Mouse (Mus musculus) 3T3-L1 (cell line): ENCODE measurements around the gene Bod1.
A peak's percentile ranks its signal among the peaks of the same experiment; 100 is the strongest.

Source experiments
- DNase-seq: peaks from one replicate; pipeline ENCODE4 v3.0.0-alpha.2; 2015; ENCODE audit warnings: low read depth, low spot score

The Bod1 gene

DNA sequence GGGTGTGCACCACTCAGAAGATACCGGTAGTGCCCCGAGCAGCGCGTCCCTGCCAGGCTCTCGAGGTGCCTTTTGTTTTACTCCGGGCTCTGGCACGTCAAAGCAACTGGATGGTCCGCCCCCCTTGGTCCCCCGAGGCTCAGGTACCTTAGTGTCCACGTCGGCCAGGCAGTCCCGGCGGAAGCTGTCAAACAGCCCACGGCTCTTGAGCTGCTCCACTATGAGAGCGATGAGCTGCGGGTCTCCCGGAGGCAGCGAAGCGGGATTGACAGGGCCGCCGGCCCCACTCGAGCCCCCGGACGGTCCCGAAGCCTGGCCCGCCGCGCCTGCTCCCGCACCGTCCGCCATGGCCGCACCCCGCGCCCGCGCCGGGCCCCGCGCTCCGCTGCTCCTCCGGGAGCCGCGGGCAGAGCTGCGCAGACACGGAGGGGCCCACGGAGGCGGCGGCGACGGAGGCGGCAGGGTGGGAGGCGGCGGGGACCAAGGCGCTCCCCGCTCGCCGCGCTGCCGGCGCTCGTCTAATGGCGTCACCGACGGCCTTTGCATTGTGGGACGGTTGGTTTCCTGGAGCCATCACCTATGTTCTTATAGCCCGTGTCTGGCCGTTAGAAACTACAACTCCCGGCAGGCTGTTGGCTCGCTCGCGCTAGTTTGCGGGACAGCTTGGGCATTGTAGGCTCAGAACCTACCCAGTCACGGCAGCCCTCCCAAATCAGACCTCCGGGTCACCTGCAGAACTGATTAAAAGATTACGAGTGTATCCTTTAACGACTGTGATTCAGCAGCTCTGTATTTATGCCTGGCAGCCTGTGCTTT is at the start of gene Bod1:
Gene Bod1 (minus strand): TSS at position 532 of the 816 bp plus-strand sequence.
- peak; percentile 96 for DNase-seq

DNA sequence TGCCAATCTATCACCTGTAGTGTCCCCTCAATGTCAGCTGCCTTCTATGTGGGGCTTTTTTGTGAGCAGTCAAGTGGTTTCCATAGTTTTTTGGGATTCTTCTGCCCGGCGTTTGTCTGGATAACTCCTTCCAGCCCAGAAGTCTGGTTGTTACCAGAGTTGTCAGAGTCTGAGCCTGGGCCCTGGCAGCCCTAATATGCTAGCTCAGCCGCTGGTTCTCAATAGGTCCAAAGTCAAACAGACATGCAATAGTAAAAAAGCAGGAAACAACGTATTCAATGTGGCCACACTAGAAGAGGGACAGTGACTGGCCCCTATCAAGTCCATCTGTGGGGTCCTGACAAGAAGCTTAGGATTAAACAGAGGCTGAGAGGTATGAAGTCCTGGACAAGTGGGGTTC is 47.4 kb upstream of the Bod1 start:
- no peak for DNase-seq

DNA sequence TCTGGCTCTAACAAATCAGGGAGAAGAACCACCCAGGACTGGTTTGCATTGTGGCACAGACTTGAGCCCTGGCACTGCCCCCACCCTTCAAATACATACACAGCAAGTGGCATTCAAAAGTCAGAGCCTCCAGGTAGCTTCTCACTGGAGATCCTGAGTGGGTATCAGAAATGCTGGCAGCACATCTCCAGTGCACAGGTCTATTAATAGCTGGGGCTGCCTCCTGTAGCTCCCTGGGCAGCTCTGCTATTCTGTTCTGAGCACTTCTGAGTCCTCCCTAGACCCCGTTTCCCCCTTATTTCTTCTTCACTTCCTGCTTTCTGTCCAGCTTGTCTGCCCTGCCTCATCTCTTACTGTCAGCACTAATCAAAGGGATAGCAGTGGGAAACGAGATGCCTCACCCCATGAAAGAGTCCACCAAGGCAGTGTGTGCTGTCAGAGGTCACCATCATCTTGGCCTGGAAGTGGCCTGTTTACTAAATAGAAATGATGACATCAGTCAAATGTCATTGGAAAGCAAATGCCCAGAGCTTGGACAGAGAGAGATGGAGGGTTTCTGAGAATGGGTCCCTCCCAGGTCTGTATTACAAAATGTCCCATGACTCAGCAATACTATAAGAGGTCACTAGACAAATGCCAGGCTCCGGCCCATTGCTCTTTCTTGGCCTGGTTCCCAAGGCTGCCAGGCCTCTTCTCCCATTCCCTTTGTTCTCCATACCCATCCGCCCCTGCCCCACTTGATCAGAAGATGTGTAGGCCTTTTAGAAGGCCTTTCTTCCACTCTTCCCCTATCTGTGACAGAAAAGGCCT is 46.4 kb upstream of the Bod1 start:
- no peak for DNase-seq

DNA sequence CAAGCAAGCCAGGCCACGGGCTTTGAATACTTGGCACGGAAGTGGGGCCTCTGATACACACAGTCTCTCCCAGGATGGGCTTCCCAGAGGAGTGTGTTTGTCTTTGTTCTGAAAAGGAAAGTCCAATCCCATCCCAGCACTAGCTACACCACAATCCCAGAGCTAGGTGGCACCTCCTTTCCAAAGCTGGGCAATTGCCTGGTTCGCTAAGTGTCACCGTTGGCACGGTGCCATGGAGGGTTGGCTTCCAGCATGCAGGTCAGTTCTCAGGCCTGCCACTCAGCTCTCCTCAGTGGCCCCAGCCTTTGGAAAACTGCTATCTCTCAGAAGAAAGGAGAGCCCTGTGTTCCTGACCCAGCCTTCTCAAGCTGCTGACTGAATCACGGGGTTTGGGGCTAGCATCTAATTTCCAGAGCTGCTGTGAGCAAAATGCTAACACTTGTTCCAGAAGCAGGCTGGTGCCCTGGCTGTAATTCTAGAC is 42.0 kb upstream of the Bod1 start:
- DNase-seq = no peak

DNA sequence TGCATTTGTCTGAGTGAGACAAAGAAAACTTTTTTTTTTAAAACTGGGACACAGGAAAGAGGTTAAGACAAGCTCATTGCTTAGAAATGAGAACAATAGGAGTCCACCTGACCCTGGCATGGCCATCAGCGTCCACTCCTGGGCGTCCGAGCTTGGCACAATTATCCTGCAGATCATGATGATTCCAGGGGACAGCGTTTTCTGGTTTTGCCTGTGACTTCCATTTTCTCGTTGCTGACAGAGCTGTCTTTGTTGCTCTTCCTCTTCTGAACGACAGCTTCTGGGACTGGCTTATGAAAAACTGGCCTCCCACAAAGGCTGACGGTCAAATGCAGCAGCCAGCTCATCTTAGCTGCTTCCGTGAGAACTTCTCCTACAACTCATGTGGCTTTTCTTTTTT is 41.4 kb upstream of the Bod1 start:
- no peak for DNase-seq

DNA sequence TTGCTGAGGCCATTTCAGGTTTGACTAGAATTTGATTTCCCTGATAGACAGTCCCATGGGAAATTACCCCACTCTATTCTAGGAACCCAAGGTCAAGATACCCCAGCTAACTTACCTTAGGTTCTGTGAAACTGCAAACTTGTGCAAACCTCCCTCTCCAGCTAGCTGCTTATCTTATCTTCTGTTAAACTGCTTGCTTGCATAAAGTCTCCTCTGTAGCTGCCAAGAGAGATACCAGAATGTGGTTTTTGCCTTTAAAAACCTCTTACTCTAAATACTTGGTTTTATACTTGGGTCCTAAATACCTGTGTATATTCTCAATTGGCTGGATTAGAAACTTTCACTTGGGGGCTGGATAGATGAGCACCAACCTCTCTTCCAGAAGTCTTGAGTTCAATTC is 36.1 kb upstream of the Bod1 start:
- DNase-seq = no peak

DNA sequence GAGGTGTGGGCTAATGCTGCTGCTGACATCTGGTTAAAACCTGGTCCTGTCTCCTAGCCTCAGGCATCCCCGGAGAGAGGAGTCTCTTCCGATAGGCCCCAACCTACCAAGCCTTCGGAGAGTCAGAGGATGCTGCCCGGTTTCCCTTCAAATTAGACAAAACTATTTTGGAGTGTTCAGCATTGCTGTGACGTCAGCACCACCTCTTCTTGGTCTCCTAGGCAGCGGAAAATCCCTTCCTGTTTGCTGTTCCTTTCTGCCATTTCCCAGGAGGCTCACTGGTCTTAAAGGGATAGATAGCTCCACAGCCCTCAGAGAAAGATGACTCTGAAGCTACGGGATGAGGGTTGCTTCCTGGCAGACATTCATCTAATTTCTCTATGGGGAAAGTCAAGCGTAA is 31.5 kb upstream of the Bod1 start:
- peak; percentile 31 for DNase-seq

DNA sequence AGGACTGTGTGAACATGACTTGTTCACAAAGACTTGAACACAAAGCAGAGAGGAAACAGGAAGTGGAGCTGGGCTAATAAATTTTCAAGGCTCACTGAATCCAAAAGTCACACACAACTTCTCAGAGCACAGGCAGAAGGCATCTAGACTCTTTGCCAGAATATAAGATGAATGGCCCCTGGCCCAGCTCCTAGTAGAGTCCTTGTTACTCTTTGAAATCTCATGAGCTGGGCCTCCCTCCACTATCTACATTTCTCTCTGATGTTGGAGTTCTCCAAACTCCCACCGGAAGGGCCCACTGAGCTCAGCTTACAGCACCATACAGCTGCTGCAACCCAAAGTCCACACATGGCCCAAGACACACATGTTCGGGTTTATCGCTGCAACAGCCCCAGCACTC is 30.2 kb upstream of the Bod1 start:
- DNase-seq = no peak

DNA sequence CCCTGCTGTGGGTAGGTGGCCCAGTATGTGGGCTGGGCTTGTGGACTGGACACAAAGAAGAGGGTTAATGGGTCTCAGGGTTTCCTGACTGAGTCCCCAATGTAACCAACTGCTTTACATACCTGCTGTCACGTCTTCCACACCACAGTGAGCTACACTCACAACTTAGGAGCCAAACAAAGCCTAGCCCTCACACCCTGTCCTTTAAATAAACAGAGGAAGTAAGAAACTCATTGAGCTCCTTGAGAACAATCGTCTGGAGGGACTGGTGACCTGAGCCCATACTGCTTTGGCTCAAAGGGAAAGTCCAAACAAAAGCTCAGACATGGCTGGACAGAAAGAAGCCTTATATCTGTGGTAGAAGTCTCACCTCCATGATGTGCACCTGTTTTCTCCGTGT is 27.8 kb upstream of the Bod1 start:
- DNase-seq = no peak

DNA sequence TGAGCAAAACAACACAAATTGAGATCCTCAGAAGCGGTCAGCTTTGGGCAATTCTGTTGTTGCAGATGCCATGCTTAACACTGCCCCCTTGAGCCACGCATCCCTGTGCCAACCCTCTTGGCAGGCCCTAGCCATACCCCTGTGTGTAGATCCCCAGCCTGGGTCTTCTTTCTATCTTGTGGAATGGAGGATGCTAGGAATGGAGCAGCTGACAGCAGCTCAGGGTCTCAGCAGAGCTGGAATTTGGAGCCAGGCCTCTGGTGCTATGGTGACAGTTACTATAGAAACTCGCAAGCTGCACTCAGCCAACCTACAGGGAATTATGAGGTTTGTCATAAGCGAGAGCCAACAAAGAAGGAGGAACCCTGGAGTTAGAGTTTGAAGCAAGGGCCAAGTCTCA is 23.1 kb upstream of the Bod1 start:
- no peak for DNase-seq

DNA sequence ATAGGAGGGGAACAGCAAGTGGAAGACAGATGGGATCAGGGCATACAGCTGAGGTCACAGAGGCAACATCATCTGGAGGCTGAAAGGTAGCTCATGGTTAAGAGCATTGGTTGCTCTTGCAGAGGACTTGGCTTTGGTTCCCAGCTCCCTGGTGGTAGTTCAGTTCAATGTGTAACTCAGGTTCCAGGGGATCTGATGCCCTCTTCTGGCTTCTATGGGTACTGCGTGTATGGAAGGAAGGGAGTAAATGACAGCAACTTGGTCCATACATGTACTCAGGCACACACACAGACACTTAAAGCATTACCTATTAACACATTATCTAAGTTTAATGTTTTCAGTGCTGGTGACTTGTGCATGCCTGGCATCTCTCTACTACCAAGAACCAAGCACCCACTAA is 22.4 kb upstream of the Bod1 start:
- DNase-seq = no peak

DNA sequence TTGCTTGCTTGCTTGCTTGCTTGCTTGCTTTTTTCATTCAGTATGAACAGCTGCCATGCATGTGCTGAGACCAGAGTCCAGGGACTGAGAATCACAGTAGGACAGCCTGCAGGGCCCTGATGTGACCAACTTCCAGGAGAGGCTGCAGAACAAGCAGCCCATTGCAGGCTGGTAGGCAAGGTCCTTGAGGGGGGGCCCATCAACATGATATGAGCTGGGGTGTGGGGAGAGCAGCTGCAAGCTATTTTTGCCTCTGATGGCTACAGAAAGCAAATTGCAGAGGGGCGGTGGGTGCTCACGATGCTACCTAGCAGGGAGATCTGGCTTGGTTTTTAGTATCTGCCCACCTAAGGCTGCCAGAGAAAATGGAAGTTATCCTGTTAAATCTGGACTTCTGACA is 21.6 kb upstream of the Bod1 start:
- DNase-seq = no peak

DNA sequence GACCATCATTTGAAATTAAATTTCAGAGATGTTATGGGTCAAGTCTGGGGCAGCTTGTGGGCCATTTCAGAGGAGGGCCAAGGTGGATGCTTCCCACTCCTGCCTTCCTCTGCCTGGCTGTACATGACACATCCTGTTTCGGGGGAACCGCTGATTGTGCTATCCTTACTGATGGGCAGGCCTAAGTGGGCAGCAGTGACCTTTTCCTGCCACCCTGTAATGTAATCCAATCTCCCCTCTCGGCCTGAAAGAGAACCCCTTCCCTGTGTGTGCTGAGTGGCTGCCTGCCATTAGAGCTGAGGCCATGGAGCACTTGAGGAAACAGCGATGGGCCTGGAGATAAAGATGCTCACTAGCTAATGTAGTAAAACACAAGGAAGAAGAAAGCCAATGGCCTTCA is 17.3 kb upstream of the Bod1 start:
- no peak for DNase-seq

DNA sequence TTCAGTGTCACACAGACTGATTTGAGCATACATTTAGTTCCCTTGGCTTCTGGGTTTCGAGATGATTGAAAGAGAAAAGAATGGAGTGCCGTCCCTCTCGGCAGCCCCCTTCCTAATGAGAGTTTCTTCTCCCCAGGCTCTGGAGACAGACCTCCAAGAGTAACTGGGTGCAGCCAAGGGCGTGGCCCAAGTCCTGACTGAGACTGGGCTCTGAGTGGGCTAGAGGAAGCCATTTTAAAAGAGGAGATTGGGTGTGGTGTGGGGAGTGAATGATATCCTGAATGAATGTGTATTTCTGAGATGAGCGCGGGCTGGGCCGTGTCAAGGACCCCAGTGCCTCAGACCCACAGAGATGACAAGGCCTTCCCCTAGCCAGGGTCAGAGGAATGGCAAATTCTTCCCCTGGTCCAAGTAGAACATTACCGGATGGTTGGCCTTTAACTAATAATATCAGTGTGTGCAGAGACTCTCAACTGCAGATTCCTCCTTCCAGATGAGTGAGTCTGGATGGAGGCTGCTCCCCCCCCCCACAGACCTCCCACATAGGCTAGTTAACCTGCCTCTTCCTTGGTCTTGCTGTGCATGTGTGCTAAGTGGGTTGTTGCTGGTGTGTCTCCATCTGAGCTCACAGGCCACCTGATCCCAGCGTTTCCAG is 13.4 kb upstream of the Bod1 start:
- no peak for DNase-seq

DNA sequence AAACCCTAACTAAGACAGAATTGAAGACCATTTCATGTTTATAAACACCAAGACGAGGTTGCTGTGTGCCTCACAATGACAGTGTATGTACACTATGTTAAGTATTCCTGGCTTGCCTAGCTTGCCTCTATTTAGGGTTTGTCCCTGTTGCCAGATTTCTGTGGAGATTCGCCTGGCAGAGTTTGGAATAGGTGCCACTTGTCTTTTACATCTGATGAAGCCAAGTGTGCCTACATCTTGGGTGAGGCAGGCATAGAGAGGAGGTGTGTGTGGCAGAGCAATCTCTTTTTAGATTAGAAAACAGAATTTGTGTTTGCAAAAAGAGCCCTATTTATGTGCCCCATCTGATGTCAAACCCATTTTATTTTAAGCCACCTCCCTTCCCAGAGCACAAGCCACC is 12.4 kb upstream of the Bod1 start:
- DNase-seq = no peak

DNA sequence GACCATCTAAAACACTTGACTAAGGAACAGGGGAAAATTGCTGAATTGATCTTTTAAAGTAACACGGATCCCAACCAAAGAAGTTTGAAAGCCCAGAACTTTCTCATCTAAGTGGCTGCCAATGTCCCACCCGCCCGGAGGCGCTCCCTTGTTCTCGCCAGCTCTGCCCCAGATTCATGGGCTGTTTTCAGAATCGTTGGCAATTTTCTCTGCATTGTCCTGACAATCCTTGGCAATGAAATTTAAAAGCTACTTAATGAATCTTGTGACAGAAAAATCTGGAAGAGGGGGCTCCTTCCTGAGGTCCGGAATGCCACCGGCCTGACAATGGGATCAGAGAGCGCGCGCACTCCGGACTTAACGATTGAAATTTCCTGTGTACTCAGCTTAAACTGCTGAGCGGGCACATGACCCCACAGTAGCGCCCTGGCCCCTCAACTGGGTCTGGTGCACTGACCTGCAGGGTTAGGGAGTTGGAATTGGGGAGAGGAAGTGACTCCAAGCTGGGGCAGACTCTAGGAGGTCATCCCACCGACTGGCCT is 8.2 kb upstream of the Bod1 start:
- no peak for DNase-seq

DNA sequence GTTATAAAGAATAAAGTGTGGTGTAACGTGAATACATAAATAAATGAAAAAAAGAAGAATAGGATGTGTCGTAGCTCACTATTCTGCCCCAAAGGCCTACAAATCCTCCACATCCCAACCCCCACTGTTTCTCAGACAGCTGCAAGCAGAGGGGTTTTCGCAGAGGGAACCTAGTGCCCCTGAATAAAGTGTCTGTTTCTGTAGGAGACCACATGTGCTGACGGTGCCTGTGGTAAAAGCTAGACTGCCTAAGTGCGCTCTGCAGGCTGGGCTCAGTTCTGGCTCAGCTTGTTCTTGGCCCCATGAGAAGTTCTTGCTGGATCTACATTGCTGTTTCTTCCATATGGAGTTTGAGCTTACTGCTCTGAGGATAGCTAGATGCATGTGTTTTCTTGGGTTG is 5.6 kb upstream of the Bod1 start:
- no peak for DNase-seq

DNA sequence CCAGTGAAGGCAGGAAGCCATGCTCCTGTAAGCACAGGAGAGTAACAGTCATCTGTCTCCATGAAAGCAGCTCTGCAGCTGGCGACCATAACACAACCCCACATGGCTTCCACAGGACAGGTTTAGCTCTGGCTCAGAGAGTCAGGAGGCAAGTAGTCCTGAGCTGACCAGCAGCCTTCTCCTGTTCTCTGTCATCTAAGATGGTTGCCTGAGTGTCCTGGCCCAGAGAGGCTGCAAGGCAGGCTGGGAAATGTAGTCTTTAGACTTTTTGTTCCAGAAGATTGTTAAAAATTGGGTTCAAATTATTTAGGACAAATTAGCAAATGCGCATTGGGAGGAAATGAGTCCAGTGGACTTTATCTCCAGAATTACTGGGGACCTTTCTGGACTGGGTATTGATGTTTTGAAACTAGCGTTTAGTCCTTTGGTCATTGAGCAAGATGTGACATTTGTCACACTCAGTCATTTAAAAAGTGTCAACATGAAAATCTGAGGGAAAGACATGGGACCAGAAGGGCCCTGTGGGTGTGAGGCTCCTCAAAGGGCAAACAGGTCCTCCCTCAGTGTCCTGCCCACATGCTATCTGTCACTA is 5.1 kb upstream of the Bod1 start:
- peak; percentile 38 for DNase-seq

DNA sequence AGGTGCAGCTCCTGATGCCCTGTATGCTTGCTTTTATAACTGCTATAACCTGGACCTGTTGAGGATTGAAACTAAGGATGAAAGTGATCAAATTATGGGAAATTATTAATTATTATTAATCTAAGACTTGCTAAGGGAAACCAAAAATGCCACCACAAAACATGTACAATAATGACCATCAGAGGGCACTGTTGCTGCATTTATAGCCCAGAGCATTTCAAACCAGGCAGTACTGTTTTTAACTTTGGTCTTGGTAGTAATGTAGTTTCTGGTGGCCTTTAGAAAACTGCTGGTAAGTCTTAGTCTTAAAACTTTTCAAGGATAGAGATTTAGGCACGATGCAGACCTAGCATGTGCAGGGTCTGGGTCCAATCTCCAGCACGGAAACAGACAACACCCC is 3.7 kb upstream of the Bod1 start:
- DNase-seq = peak; percentile 79

DNA sequence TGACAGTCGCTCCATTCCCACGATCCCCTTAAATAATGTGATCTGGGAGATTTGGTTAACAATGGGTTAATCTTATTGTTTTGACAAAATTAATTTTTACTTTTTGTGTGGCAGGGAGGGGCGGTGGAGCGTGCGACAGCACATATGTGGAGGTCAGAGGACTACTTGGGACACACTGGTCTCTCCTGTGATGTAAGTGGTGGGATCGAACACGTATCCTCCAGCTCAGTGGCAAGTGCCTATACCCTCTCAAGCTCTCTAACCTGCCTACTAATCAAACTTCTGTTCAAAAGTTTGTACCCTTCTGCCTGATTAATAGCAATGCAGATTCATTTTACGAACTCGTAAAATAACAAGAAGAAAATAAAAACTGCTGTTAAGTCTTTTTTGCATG is 482 bp upstream of the Bod1 start:
- DNase-seq = no peak

DNA sequence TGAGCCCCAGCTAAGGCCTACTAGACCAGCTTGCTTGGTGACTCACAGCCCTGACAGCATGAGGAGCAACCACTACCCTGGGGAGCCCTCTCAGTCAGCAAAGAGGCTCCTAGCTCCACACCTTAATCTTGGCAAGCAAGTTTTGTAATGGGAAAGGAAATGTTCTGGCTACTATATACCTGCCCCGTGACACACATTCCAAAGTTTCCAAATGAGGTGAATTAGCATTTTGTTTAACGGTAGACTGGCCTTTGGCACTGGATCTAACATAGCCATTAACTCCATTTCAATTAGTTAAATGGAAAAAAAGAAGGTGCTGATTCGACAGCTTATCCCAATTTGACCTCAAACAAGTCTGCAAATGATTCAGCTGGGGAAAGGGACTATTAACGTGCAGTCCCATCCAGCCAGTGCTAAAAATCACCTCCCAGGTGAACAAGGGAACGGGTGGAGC is 1.2 kb downstream of the Bod1 start:
- DNase-seq = no peak
